Mouse (Mus musculus) bone marrow, adult 2 months (tissue): ENCODE data around the gene Fa2h.

Experiments
- CTCF ChIP-seq: fragments of 200-500 bp; IDR thresholded peaks from 2 replicates; pipeline ENCODE4 v1.5.1; 2011; ENCODE audit warnings: low read length, control low read depth; ENCODE audit not compliant: control insufficient read depth, insufficient read depth
- POLR2A ChIP-seq: fragments of 200-500 bp; IDR thresholded peaks from 2 replicates; pipeline ENCODE4 v1.6.1; 2011; ENCODE audit warnings: low read depth, mild to moderate bottlenecking, control low read depth, low read length, borderline replicate concordance; ENCODE audit not compliant: control insufficient read depth

- TF ChIP-seq CTCF, result no peak
- TF ChIP-seq POLR2A, result no peak
These were observed 9.0 kb downstream of the Fa2h start for GRCm38 (mm10) chr8:111384628-111385027.
